Mouse (Mus musculus) hindbrain, embryonic 11.5 days (tissue): ENCODE data around the gene Gm49392. TPM values are rescaled to one million over a fixed set of nuclear protein-coding genes. Genes with fewer than 3 reads are reported as not detected.

Experiments used
- ATAC-seq: fragments of 200-750 bp; cut with Nextera tagmentation; 2 replicates; pipeline ENCODE4 v1.8.0; 2017; ENCODE audit warnings: mild to moderate bottlenecking, moderate TSS enrichment, moderate library complexity; ENCODE audit not compliant: low FRiP score
- DNase-seq: peaks from one replicate; pipeline ENCODE4 v3.0.0-alpha.2; 2015; ENCODE audit warnings: low spot score
- H3K27ac ChIP-seq: fragments of 300-500 bp; sonication (generic); 2 replicates; pipeline ENCODE4 v1.5.1; 2014; ENCODE audit warnings: mild to moderate bottlenecking, low read depth, low read length
- H3K27me3 ChIP-seq: fragments of 300-500 bp; sonication (generic); 2 replicates; pipeline ENCODE4 v1.6.1; 2014; ENCODE audit warnings: mild to moderate bottlenecking, low read length, moderate library complexity, mixed read lengths; ENCODE audit not compliant: control insufficient read depth, insufficient read depth
- H3K36me3 ChIP-seq: fragments of 300-500 bp; sonication (generic); 2 replicates; pipeline ENCODE4 v1.6.1; 2014; ENCODE audit warnings: mild to moderate bottlenecking, low read length, moderate library complexity, mixed read lengths; ENCODE audit not compliant: control insufficient read depth, insufficient read depth
- H3K4me1 ChIP-seq: fragments of 300-500 bp; sonication (generic); replicated peaks from 2 replicates; pipeline ENCODE4 v1.6.1; 2014; ENCODE audit warnings: low read length, mixed read lengths; ENCODE audit not compliant: control insufficient read depth, insufficient read depth
- H3K4me2 ChIP-seq: fragments of 300-500 bp; sonication (generic); replicated peaks from 2 replicates; pipeline ENCODE4 v1.6.1; 2014; ENCODE audit warnings: mild to moderate bottlenecking, low read depth, low read length
- H3K4me3 ChIP-seq: fragments of 300-500 bp; sonication (generic); 2 replicates; pipeline ENCODE4 v1.5.1; 2014; ENCODE audit warnings: low read depth, low read length
- H3K9ac ChIP-seq: fragments of 300-500 bp; sonication (generic); 2 replicates; pipeline ENCODE4 v1.6.1; 2014; ENCODE audit warnings: low read depth, low read length
- H3K9me3 ChIP-seq: fragments of 300-500 bp; sonication (generic); 2 replicates; pipeline ENCODE4 v1.6.1; 2016; ENCODE audit warnings: low read length; ENCODE audit not compliant: control insufficient read depth
- WGBS: fragments of 180-500 bp; shearing (Covaris S2); extraction: QIAGEN DNeasy Blood & Tissue Kit; methylation state at CpG from one replicate; pipeline ENCODE4 v1.1.7; 2014; 5-methylcytosine and 5-hydroxymethylcytosine counted together
- polyA plus RNA-seq: library from polyadenylated mRNA; unstranded; fragments of >200 nt; fragmentation: Nextera tagmentation; extraction: Ambion mirVana; gene quantifications from 2 replicates; pipeline ENCODE4 v1.2.1, GENCODE M21; 2014

Gm49392 gene
- polyA plus RNA-seq, 1 experiment from 2014 or later: 0.49 TPM

- Histone ChIP-seq H3K4me3 (no peak overlapping the region), H3K27ac (no peak overlapping the region), H3K4me2 (no peak overlapping the region), H3K27me3 (no peaks in the 10 kb centered on the region), H3K9me3 (no peaks in the 10 kb centered on the region), H3K36me3 (no peaks in the 10 kb centered on the region), H3K4me1 (no peaks in the 10 kb centered on the region), H3K9ac (no peak overlapping the region)
- WGBS: 88% methylated on average over 6 of the region's 6 CpGs
- DNase-seq: no peak
- ATAC-seq: no peak
Measured at GRCm38 (mm10) chr13:60812768-60813167, 83.9 kb downstream of the Gm49392 start.

- Histone ChIP-seq H3K4me3 (no peak overlapping the region), H3K4me2 (no peak overlapping the region), H3K36me3 (no peaks in the 10 kb centered on the region), H3K27me3 (no peaks in the 10 kb centered on the region), H3K9me3 (no peaks in the 10 kb centered on the region), H3K27ac (no peak overlapping the region), H3K9ac (no peak overlapping the region), H3K4me1 (no peaks in the 10 kb centered on the region)
- ATAC-seq (no peak), DNase-seq (no peak)
- 72% methylated on average over 2 of the region's 2 CpGs for WGBS
Measured at GRCm38 (mm10) chr13:60809690-60810089, 87.0 kb downstream of the Gm49392 start.

GRCm38 (mm10) chr13:60802749-60803148 lies 93.9 kb downstream of the Gm49392 start, which contains the start of gene Ctsll3:
Ctsll3 (minus strand) TSS chr13:60802849.
- H3K4me2 ChIP-seq: no peak within 1 kb of the TSS
- no peak for ATAC-seq
- WGBS: 63% methylated on average over 1 of the region's 1 CpGs

More at GRCm38 (mm10) chr13:60802749-60803148, 93.9 kb downstream of the Gm49392 start, which contains the start of gene Ctsll3:
- Histone ChIP-seq H3K9me3 (no peaks in the 10 kb centered on the region), H3K27ac (no peak within 1 kb of the TSS), H3K4me1 (no peaks in the 10 kb centered on the region), H3K27me3 (no peaks in the 10 kb centered on the region), H3K4me3 (no peak within 1 kb of the TSS), H3K36me3 (no peaks in the 10 kb centered on the region), H3K9ac (no peak within 1 kb of the TSS)
- no peak for DNase-seq

Other genes with a start within 250 kb of the Gm49392 start
- gene BC051665, start 110.5 kb downstream of the Gm49392 start, polyA plus RNA-seq: not detected in 2 replicates
- not detected in 2 replicates for gene Ctsll3, start 94.0 kb downstream of the Gm49392 start, polyA plus RNA-seq
- gene 4930486L24Rik, start 32.4 kb downstream of the Gm49392 start, polyA plus RNA-seq: 0.15 TPM in 1 of 2 replicates, not detected in the other
- 1.7 and 2.6 TPM in 2 replicates for gene Ctla2b, start 553 bp upstream of the Gm49392 start, polyA plus RNA-seq
- gene Tpbpb, start 8.0 kb upstream of the Gm49392 start, polyA plus RNA-seq: not detected in 2 replicates
- not detected in 2 replicates for gene Gm49393, start 38.7 kb upstream of the Gm49392 start, polyA plus RNA-seq
- 0.80 and 1.8 TPM in 2 replicates for gene Gm49391, start 39.7 kb upstream of the Gm49392 start, polyA plus RNA-seq
- 14.7 and 16.7 TPM in 2 replicates for gene Ctla2a, start 39.7 kb upstream of the Gm49392 start, polyA plus RNA-seq
- gene Tpbpa, start 45.1 kb upstream of the Gm49392 start, polyA plus RNA-seq: not detected in 2 replicates
- gene Ctsj, start 109.1 kb upstream of the Gm49392 start, polyA plus RNA-seq: not detected in 2 replicates
- gene Ctsq, start 143.7 kb upstream of the Gm49392 start, polyA plus RNA-seq: not detected in 2 replicates